Mouse (Mus musculus): ENCODE results near the gene Prkar1b. TPM values are rescaled to one million over a fixed set of nuclear protein-coding genes. Genes with fewer than 3 reads are reported as not detected.
A peak's percentile ranks its signal among the peaks of the same experiment; 100 is the strongest.

Gene Prkar1b
- total RNA-seq, 2 experiments from 2014 or later, result 1.5 to 4.4 TPM

DNA sequence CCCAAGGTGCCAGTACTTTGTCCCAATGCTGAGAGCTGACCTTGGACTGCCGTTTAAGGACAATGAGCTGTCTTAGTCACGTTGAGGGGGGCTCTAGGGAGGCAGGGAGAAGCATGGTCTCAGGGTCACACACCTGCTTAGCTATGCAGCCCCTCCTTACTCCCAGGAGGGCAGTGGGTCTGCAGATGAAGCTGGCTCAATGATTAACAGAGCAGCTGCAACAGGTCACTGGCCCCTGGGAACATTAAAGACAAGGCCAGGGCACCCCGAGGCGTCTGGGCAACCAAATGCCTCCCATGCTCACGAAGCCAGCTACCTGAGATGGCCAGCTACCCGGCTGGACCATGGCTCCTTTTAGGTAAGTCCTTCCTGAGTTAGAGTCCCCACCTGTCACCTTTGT, 129.2 kb downstream of the Prkar1b start:
- intact Hi-C loops (cut with DNase I), result no loop called here
- no peak for DNase-seq

DNA sequence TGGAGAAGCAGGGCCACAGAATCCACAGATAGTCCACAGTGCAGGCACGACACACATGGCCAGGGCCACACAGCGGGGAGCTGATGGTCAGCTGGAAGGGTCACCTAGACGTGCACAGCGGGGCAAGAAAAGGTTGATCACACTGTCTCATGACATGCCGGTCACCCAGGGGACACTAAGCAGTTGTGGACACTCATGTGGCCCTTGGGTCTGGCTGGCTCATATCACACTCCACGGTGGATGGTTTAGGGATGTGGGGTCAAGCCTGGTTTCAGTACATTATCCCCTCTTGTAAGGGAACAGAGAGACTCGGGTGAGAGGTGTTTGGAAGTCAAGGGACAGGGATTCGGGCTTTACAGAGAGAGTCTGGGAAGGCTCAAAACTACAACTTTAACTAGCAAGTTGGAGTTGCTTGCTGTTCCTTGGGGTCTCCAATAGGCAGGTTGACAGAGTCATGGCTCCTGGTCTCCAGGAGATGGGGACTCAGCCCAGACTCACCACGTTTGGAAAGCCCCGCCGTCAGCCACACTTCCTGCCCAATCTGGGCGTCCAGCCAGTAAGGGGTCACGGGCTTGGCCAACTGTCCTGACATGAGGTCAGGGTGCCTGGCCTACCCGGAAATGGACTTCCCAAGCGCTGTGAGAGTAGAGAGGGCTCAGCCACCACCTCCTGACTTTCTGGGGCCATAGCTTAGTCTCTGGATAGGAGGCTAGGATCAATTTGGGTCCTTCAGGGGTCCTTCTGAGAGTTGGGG, 132.3 kb downstream of the Prkar1b start:
- peak; percentile 79 to 80 for DNase-seq
- intact Hi-C loops (cut with DNase I), result no loop called here

DNA sequence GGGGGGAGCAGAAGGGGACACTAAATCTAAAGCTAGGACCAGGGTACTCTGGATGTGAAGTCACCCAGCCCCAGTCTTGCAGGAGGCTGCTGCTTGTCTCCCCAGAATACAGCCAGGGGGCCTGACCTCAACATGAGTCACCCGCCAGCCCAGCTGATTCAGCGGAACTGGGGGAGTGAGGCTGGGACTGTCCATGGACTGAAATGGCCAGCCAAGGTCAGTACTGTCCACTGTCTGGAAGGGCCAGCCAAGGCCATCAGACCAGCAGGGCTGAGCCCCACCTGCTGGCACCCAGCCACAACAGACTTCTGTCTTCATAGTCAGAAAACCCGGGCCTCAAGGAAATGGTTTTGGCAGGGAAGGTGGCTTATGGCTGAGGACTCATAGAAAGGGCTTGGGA, 134.7 kb downstream of the Prkar1b start:
- DNase-seq, result peak; percentile 64 to 73
- intact Hi-C loops (cut with DNase I), result no loop called here

DNA sequence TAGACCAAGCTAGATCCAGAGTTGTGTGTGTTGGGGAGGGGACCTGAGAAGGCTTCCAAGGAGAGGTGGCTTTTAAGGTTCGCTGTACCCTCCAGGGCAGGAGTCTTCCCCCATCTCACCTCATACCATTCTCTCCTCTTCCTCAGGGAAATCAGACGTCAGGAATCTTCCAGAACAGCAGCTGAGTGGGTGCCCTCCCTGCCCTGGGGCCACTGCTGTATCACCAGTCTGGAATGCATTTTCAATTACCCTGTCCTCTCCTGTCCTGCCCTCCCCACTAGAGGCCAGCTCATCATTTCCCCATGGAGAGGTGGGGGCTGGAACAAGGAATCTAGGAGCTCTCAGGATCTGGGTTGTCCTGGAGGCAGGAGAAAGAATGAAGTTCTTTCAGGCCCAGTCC, 139.2 kb downstream of the Prkar1b start:
- intact Hi-C loops (cut with DNase I), result no loop called here
- DNase-seq, result no peak

GRCm38 (mm10) chr5:139007141-139007775, 142.5 kb downstream of the Prkar1b start:
- intact Hi-C loops (cut with DNase I), result loop anchor here (1.0 kb wide), 1 partner anchor 150 kb away; no protein-coding TSS in a partner anchor
- DNase-seq, result peak in 1 of 2 experiments; percentile 18

DNA sequence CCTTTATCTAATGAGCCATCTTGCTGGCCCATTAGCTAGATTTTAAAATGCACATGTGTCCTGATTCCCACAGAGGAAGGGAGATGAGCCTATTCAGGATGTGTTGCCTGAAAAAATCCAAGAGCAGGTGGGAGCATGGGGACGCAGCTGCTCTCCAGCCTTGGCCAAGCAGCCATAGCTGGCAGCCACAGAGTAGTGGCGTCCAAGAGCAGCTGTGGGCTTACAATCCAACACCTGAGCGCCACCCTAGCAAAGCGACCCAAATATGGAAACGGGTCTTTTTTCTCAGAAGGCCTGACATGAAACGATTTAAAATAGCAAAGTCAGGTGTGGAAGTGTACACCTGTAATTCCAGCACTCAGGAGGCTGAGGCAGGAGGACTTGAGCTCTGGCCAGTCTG, 145.2 kb downstream of the Prkar1b start:
- DNase-seq, result no peak
- intact Hi-C loops (cut with DNase I), result no loop called here

GRCm38 (mm10) chr5:138999716-139000115, 150.1 kb downstream of the Prkar1b start:
- intact Hi-C loops (cut with DNase I), result loop anchor here (5.0 kb wide), 1 partner anchor 178 kb away; no protein-coding TSS in a partner anchor
- no peak for DNase-seq

GRCm38 (mm10) chr5:138997936-138998580, 151.7 kb downstream of the Prkar1b start:
- intact Hi-C loops (cut with DNase I), result loop anchor here (5.0 kb wide), 1 partner anchor 179 kb away; no protein-coding TSS in a partner anchor
- peak; percentile 64 to 71 for DNase-seq

- intact Hi-C loops (cut with DNase I), result loop anchor here (5.0 kb wide), 1 partner anchor 180 kb away; no protein-coding TSS in a partner anchor
- peak; percentile 72 to 76 for DNase-seq
Observed at GRCm38 (mm10) chr5:138997171-138997788, 152.5 kb downstream of the Prkar1b start, which contains the start of gene Pdgfa. Gene Pdgfa, minus strand, starts transcription at chr5:138997370.

GRCm38 (mm10) chr5:138996322-138997073, 153.3 kb downstream of the Prkar1b start:
- peak in 1 of 2 experiments; percentile 39 for DNase-seq
- intact Hi-C loops (cut with DNase I), result loop anchor here (5.0 kb wide), 1 partner anchor 181 kb away; no protein-coding TSS in a partner anchor

GRCm38 (mm10) chr5:138995721-138996311, 154.0 kb downstream of the Prkar1b start:
- peak; percentile 74 to 81 for DNase-seq
- intact Hi-C loops (cut with DNase I), result loop anchor here (5.0 kb wide), 1 partner anchor 181 kb away; no protein-coding TSS in a partner anchor

- peak; percentile 71 to 82 for DNase-seq
- intact Hi-C loops (cut with DNase I), result loop anchor here (5.0 kb wide), 1 partner anchor 182 kb away; no protein-coding TSS in a partner anchor
Observed at GRCm38 (mm10) chr5:138994786-138995720, 154.7 kb downstream of the Prkar1b start.

- intact Hi-C loops (cut with DNase I), result no loop called here
- DNase-seq, result peak; percentile 36 to 42
Observed at GRCm38 (mm10) chr5:138994108-138994785, 155.6 kb downstream of the Prkar1b start.

DNA sequence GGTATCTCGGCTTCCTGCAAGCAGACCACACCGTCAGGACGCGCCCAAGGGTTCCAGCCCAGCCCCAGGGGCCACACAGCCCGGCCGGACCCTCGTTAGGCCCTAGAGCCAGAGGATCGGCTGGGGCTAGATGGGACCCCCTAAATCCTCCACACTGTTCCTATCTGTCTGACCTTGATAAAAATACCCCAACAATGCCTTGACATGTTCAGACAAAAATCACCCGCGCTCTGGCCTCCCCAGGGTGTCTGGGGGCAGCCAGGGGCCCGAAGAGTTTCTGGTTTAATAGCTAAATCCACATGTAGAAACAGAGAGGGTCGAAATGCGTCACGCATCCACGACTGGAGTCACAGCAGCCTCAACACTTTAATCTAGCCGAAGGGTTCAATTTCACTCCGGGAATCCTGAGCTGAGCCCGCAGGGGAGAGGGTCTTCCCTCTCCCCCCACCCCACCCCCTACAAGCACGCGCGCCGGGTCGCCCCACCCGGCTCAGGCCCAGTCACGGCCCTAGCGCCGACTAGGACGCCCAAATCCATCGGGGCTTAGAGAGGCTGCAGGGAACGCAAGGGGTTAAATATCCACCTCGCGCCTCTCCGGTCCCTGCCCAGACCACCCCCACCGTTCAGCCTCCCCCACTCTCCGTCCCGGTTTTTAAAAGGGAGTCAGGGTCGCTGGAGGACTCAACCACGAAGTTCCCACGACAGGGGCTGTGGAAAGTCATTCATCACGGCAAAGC, 156.3 kb downstream of the Prkar1b start:
- intact Hi-C loops (cut with DNase I), result loop anchor here (2.0 kb wide), 1 partner anchor 45 kb away; no protein-coding TSS in a partner anchor
- no peak for DNase-seq

DNA sequence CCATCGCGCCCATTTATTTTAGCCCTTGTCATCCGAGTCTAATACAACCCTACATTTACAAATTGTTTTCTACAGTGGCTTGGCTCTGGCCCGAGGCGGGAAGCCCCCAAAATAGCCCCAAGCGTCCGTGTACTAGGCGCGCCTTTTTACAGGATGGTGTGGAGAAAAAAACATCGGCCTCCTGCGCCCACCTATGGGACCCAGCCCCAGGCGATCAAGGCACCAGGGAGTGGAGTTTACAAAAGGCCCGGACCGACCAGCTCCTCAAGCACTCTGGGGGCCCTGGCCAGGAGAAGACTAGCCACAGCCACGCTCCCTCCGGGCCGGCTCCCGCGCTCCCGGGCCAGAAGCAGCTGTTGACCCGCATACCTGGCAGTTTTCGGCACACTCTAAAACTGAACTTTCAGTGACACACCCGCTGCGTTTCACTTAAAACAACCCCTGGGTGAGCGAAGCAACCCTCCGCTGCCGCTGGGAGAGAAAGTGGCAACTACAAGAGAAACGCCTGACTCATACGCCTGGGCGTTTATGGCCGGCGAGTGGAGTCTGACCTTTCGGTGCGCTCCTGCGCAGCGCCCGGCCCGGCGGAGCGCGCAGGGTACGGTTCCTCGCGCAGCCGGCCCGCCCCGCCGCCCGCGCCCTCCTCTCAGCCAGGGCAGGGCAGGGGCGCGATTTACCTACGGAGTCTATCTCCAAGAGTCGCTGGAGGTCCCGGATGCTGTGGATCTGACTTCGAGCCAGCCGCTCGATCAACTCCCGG, 157.0 kb downstream of the Prkar1b start:
- DNase-seq, result peak in 1 of 2 experiments; percentile 38

GRCm38 (mm10) chr5:138991734-138992133, 158.1 kb downstream of the Prkar1b start:
- intact Hi-C loops (cut with DNase I), result loop anchor here (2.0 kb wide), 1 partner anchor 43 kb away; no protein-coding TSS in a partner anchor
- no peak for DNase-seq

More for the DNA sequence above, 157.0 kb downstream of the Prkar1b start:
- intact Hi-C loops (cut with DNase I), result loop anchor here (2.0 kb wide), 1 partner anchor 44 kb away; no protein-coding TSS in a partner anchor
